Mouse (Mus musculus) ovary, postnatal 14 days (tissue): Measurements from ENCODE around the gene Trim31.
A peak's percentile ranks its signal among the peaks of the same experiment; 100 is the strongest.

ENCODE experiments used
- DNase-seq: peaks from one replicate; pipeline ENCODE4 v3.0.0; 2022; ENCODE audit warnings: low spot score

Gene Trim31

GRCm38 (mm10) chr17:36944121-36944775, 46.3 kb downstream of the Trim31 start:
- no peak for DNase-seq

- no peak for DNase-seq
Observed at GRCm38 (mm10) chr17:36947051-36947819, 49.3 kb downstream of the Trim31 start.

- DNase-seq = no peak
Observed at GRCm38 (mm10) chr17:36948286-36948685, 50.4 kb downstream of the Trim31 start.

GRCm38 (mm10) chr17:36949265-36949664, 51.3 kb downstream of the Trim31 start:
- no peak for DNase-seq

- peak; percentile 91 for DNase-seq
Observed at GRCm38 (mm10) chr17:36950981-36951947, 53.3 kb downstream of the Trim31 start, which contains the start of gene Ppp1r11. Gene Ppp1r11 (minus strand): TSS chr17:36951741.

GRCm38 (mm10) chr17:36952631-36953030, 54.7 kb downstream of the Trim31 start:
- no peak for DNase-seq

GRCm38 (mm10) chr17:36953062-36953461, 55.1 kb downstream of the Trim31 start:
- DNase-seq = no peak

- DNase-seq = peak; percentile 93
Observed at GRCm38 (mm10) chr17:36957999-36958743, 60.3 kb downstream of the Trim31 start, which contains the start of the genes Znrd1 and Znrd1as. Gene Znrd1 (minus strand): TSS chr17:36958559. Gene Znrd1as (plus strand): TSS chr17:36958592.

- DNase-seq = no peak
Observed at GRCm38 (mm10) chr17:36958884-36959283, 61.0 kb downstream of the Trim31 start.
